Mouse (Mus musculus): ENCODE measurements around the gene Ifnk.

DNA sequence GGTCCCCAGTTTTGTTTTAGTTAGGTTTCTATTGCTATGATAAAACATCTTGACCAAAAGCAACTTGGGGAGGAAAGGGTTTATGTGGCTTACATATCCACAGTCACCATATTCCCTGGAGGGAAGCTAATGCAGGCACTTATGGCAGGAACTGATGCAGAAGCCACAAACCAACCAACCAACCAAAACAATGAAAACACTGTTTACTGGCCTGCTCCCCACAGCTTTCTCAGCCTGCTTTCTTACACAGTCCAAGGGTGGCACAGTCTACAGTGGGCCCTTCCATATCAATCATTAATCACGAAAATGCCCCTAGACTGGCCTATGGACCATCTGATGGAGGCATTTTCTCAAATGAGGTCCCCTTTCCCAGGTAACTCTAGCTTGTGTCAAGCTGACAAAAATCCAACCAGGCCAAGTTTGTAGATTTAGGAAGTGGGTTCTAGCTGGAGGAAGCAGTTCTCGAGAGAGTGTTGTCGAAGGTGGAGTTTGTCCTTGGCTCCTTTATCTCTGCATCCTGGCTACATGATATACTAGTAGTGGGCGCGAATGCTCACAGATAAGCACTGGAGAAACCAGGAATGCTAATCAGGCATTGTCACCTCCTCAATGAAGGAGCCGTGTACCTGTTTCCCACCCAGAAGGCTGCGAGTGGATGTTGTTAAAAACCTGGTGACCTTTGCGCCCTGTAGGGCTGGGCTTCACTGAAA, 35.9 kb downstream of the Ifnk start:
- TF ChIP-seq MAFK (IDR thresholded peaks at IDR 0.05; ENCODE audit: insufficient read depth, low read depth, low read length) (no peak), ZNF384 (IDR thresholded peaks at IDR 0.05; ENCODE audit: low read depth, low read length) (no peak), HCFC1 (IDR thresholded peaks at IDR 0.05; ENCODE audit: borderline replicate concordance, insufficient read depth, low read length) (no peak)
